Mouse (Mus musculus): ENCODE data around the gene Elobl.

DNA sequence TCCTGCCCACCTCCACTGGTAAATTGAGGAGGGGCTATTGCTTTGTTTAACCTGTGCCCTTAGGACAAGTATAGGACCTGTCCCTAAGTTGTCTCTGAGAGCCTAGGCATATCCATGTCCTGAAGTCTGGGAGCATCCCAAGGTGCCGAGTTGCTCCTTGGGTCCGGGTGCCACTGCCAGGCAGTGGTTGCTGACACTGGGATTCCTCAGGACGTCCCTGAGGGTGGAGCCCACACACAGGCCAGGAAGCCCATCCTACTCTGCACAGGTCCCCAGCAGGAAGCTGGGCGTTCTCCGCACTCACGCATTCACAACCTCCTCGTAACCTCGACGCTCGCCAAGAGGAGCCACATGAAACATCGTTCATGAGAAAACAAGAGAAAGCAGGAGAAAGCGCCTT lies 25.2 kb downstream of the Elobl start:
- TF ChIP-seq POLR2A (IDR thresholded peaks at IDR 0.05; ENCODE audit: insufficient read length, low read depth) (no peak), MAX (IDR thresholded peaks at IDR 0.05; ENCODE audit: low read depth) (no peak), CEBPB (IDR thresholded peaks at IDR 0.05; ENCODE audit: insufficient read depth, poor library complexity, severe bottlenecking) (no peak), MYOD1 (IDR thresholded peaks at IDR 0.05; ENCODE audit: control insufficient read depth in 1 of 3, insufficient read length in 2 of 3, low read depth in 2 of 3) (no peak), TCF12 (IDR thresholded peaks at IDR 0.05; ENCODE audit: insufficient read depth, poor library complexity, severe bottlenecking) (no peak), USF1 (IDR thresholded peaks at IDR 0.05; ENCODE audit: low read depth) (no peak), POLR2AphosphoS2 (IDR thresholded peaks at IDR 0.05; ENCODE audit: insufficient read length, low read depth) (no peak), E2F4 (IDR thresholded peaks at IDR 0.05; ENCODE audit: insufficient read depth) (no peak), TCF3 (IDR thresholded peaks at IDR 0.05; ENCODE audit: insufficient read length, low read depth) (no peak), MYOG (IDR thresholded peaks at IDR 0.05; ENCODE audit: control insufficient read depth in 1 of 3, insufficient read depth in 1 of 3, insufficient read length in 2 of 3, low read depth in 2 of 3) (no peak), SRF (IDR thresholded peaks at IDR 0.05; ENCODE audit: control insufficient read depth, insufficient read length, low read depth) (no peak), REST (IDR thresholded peaks at IDR 0.05; ENCODE audit: insufficient read depth, insufficient read length) (no peak)
